Mouse (Mus musculus): ENCODE data around the gene 1700021F07Rik. TPM values are rescaled to one million over a fixed set of nuclear protein-coding genes. Genes with fewer than 3 reads are reported as not detected.

Gene 1700021F07Rik
- polyA plus RNA-seq, 1 experiment from 2014 or later: not detected

GRCm38 (mm10) chr2:173550681-173551080 lies 28.3 kb downstream of the 1700021F07Rik start:
- Histone ChIP-seq H3K4me2 (ENCODE audit: low read depth) (no peak overlapping the region), H3K27me3 (ENCODE audit: control insufficient read depth, insufficient read depth, low read length) (no peaks in the 10 kb centered on the region), H3K9ac (ENCODE audit: low read length) (no peak overlapping the region), H3K36me3 (ENCODE audit: control insufficient read depth, insufficient read depth, low read length) (no peaks in the 10 kb centered on the region), H3K9me3 (ENCODE audit: control insufficient read depth, low read length) (no peaks in the 10 kb centered on the region), H3K4me3 (ENCODE audit: low read depth, low read length) (no peak overlapping the region), H3K4me1 (ENCODE audit: control insufficient read depth, insufficient read depth, low read length) (no peaks in the 10 kb centered on the region), H3K27ac (ENCODE audit: low read depth, low read length) (no peak overlapping the region)
- ATAC-seq (ENCODE audit: insufficient read depth, low FRiP score, low TSS enrichment) (no peak), DNase-seq (ENCODE audit: low spot score) (no peak)
- 78% methylated on average over 6 of the region's 6 CpGs for WGBS

- Histone ChIP-seq H3K36me3 (ENCODE audit: control insufficient read depth, insufficient read depth, low read length) (no peaks in the 10 kb centered on the region), H3K9ac (ENCODE audit: low read length) (no peak overlapping the region), H3K4me2 (ENCODE audit: low read depth) (no peak overlapping the region), H3K27ac (ENCODE audit: low read depth, low read length) (no peak overlapping the region), H3K4me3 (ENCODE audit: low read depth, low read length) (no peak overlapping the region), H3K4me1 (ENCODE audit: control insufficient read depth, insufficient read depth, low read length) (no peaks in the 10 kb centered on the region), H3K9me3 (ENCODE audit: control insufficient read depth, low read length) (no peaks in the 10 kb centered on the region), H3K27me3 (ENCODE audit: control insufficient read depth, insufficient read depth, low read length) (no peaks in the 10 kb centered on the region)
- DNase-seq (ENCODE audit: low spot score) (peak; percentile 32), ATAC-seq (ENCODE audit: insufficient read depth, low FRiP score, low TSS enrichment) (no peak)
- 43% methylated on average over 9 of the region's 9 CpGs for WGBS
Measured at GRCm38 (mm10) chr2:173553863-173554262, 31.5 kb downstream of the 1700021F07Rik start.

- no peak for DNase-seq (ENCODE audit: low spot score)
- WGBS: 75% methylated on average over 12 of the region's 12 CpGs
Measured at GRCm38 (mm10) chr2:173558754-173559396, 36.5 kb downstream of the 1700021F07Rik start.

GRCm38 (mm10) chr2:173561851-173562442 lies 39.6 kb downstream of the 1700021F07Rik start:
- peak; percentile 77 for DNase-seq (ENCODE audit: low spot score)
- 44% methylated on average over 5 of the region's 5 CpGs for WGBS
- Histone ChIP-seq H3K4me1 (ENCODE audit: control insufficient read depth, insufficient read depth, low read length) (no peaks in the 10 kb centered on the region), H3K36me3 (ENCODE audit: control insufficient read depth, insufficient read depth, low read length) (no peaks in the 10 kb centered on the region), H3K27me3 (ENCODE audit: control insufficient read depth, insufficient read depth, low read length) (no peaks in the 10 kb centered on the region), H3K4me2 (ENCODE audit: low read depth) (no peak overlapping the region), H3K9me3 (ENCODE audit: control insufficient read depth, low read length) (no peaks in the 10 kb centered on the region), H3K4me3 (ENCODE audit: low read depth, low read length) (no peak overlapping the region), H3K9ac (ENCODE audit: low read length) (no peak overlapping the region), H3K27ac (ENCODE audit: low read depth, low read length) (no peak overlapping the region)
- no peak for ATAC-seq (ENCODE audit: insufficient read depth, low FRiP score, low TSS enrichment)

More at GRCm38 (mm10) chr2:173558754-173559396, 36.5 kb downstream of the 1700021F07Rik start:
- no peak overlapping the region for H3K27ac ChIP-seq (ENCODE audit: low read depth, low read length)
- no peaks in the 10 kb centered on the region for H3K27me3 ChIP-seq (ENCODE audit: control insufficient read depth, insufficient read depth, low read length)
- H3K4me1 ChIP-seq (ENCODE audit: control insufficient read depth, insufficient read depth, low read length): no peaks in the 10 kb centered on the region
- no peak for ATAC-seq (ENCODE audit: insufficient read depth, low FRiP score, low TSS enrichment)
- H3K9me3 ChIP-seq (ENCODE audit: control insufficient read depth, low read length): no peaks in the 10 kb centered on the region
- no peak overlapping the region for H3K9ac ChIP-seq (ENCODE audit: low read length)
- H3K4me3 ChIP-seq (ENCODE audit: low read depth, low read length): no peak overlapping the region
- no peaks in the 10 kb centered on the region for H3K36me3 ChIP-seq (ENCODE audit: control insufficient read depth, insufficient read depth, low read length)
- H3K4me2 ChIP-seq (ENCODE audit: low read depth): no peak overlapping the region

- ATAC-seq (ENCODE audit: insufficient read depth, low FRiP score, low TSS enrichment) (no peak), DNase-seq (ENCODE audit: low spot score) (peak; percentile 38)
- 76% methylated on average over 7 of the region's 7 CpGs for WGBS
- Histone ChIP-seq H3K9ac (ENCODE audit: low read length) (no peak overlapping the region), H3K4me2 (ENCODE audit: low read depth) (no peak overlapping the region), H3K27me3 (ENCODE audit: control insufficient read depth, insufficient read depth, low read length) (no peaks in the 10 kb centered on the region), H3K4me3 (ENCODE audit: low read depth, low read length) (no peak overlapping the region), H3K36me3 (ENCODE audit: control insufficient read depth, insufficient read depth, low read length) (no peaks in the 10 kb centered on the region), H3K27ac (ENCODE audit: low read depth, low read length) (no peak overlapping the region), H3K4me1 (ENCODE audit: control insufficient read depth, insufficient read depth, low read length) (no peaks in the 10 kb centered on the region), H3K9me3 (ENCODE audit: control insufficient read depth, low read length) (no peaks in the 10 kb centered on the region)
Measured at GRCm38 (mm10) chr2:173563336-173563735, 41.0 kb downstream of the 1700021F07Rik start.

- DNase-seq (ENCODE audit: low spot score) (peak; percentile 32), ATAC-seq (ENCODE audit: insufficient read depth, low FRiP score, low TSS enrichment) (no peak)
Measured at GRCm38 (mm10) chr2:173564179-173564578, 41.8 kb downstream of the 1700021F07Rik start.

More at GRCm38 (mm10) chr2:173564179-173564578, 41.8 kb downstream of the 1700021F07Rik start:
- Histone ChIP-seq H3K9ac (ENCODE audit: low read length) (no peak overlapping the region), H3K9me3 (ENCODE audit: control insufficient read depth, low read length) (no peaks in the 10 kb centered on the region), H3K4me2 (ENCODE audit: low read depth) (no peak overlapping the region), H3K27me3 (ENCODE audit: control insufficient read depth, insufficient read depth, low read length) (no peaks in the 10 kb centered on the region), H3K4me1 (ENCODE audit: control insufficient read depth, insufficient read depth, low read length) (no peaks in the 10 kb centered on the region), H3K4me3 (ENCODE audit: low read depth, low read length) (no peak overlapping the region), H3K27ac (ENCODE audit: low read depth, low read length) (no peak overlapping the region), H3K36me3 (ENCODE audit: control insufficient read depth, insufficient read depth, low read length) (no peaks in the 10 kb centered on the region)
- WGBS: 65% methylated on average over 9 of the region's 9 CpGs

Other genes starting within 250 kb of the 1700021F07Rik start
- gene Pmepa1, start 246.1 kb upstream of the 1700021F07Rik start, polyA plus RNA-seq (2014; fragmentation: Nextera tagmentation; extraction: Ambion mirVana): 5.3 and 5.9 TPM in 2 replicates
- gene Ankrd60, start 55.8 kb downstream of the 1700021F07Rik start, polyA plus RNA-seq (2014; fragmentation: Nextera tagmentation; extraction: Ambion mirVana): not detected in 2 replicates
- 43.6 and 44.1 TPM in 2 replicates for gene Rab22a, start 137.2 kb downstream of the 1700021F07Rik start, polyA plus RNA-seq (2014; fragmentation: Nextera tagmentation; extraction: Ambion mirVana)
- not detected in 2 replicates for gene 1700010B08Rik, start 196.8 kb downstream of the 1700021F07Rik start, polyA plus RNA-seq (2014; fragmentation: Nextera tagmentation; extraction: Ambion mirVana)
- gene Vapb, start 214.9 kb downstream of the 1700021F07Rik start, polyA plus RNA-seq (2014; fragmentation: Nextera tagmentation; extraction: Ambion mirVana): 15.2 and 17.2 TPM in 2 replicates